Mouse (Mus musculus) limb, embryonic 12.5 days (tissue): Measurements from ENCODE around the gene Olfr1396. TPM values are rescaled to one million over a fixed set of nuclear protein-coding genes. Genes with fewer than 3 reads are reported as not detected.
A peak's percentile ranks its signal among the peaks of the same experiment; 100 is the strongest.

Source experiments
- ATAC-seq: fragments of 200-750 bp; cut with Nextera tagmentation; 2 replicates; pipeline ENCODE4 v1.8.0; 2017; ENCODE audit warnings: low read depth, moderate TSS enrichment; ENCODE audit not compliant: insufficient number of reproducible peaks, insufficient read depth, low FRiP score, low TSS enrichment
- H3K27ac ChIP-seq: fragments of 300-500 bp; sonication (generic); 2 replicates; pipeline ENCODE4 v1.5.1; 2016; ENCODE audit warnings: mild to moderate bottlenecking, moderate library complexity
- H3K27me3 ChIP-seq: fragments of 300-500 bp; sonication (generic); 2 replicates; pipeline ENCODE4 v1.6.1; 2016; ENCODE audit warnings: mild to moderate bottlenecking, moderate library complexity
- H3K36me3 ChIP-seq: fragments of 300-500 bp; sonication (generic); 2 replicates; pipeline ENCODE4 v1.6.1; 2016; ENCODE audit warnings: mild to moderate bottlenecking, moderate library complexity
- H3K4me1 ChIP-seq: fragments of 300-500 bp; sonication (generic); replicated peaks from 2 replicates; pipeline ENCODE4 v1.6.1; 2016
- H3K4me2 ChIP-seq: fragments of 300-500 bp; sonication (generic); 2 replicates; pipeline ENCODE4 v1.6.1; 2016; ENCODE audit warnings: mild to moderate bottlenecking, moderate library complexity
- H3K4me3 ChIP-seq: fragments of 300-500 bp; sonication (generic); replicated peaks from 2 replicates; pipeline ENCODE4 v1.5.1; 2016; ENCODE audit warnings: mild to moderate bottlenecking
- H3K9ac ChIP-seq: fragments of 300-500 bp; sonication (generic); replicated peaks from 2 replicates; pipeline ENCODE4 v1.6.1; 2016; ENCODE audit warnings: mild to moderate bottlenecking, moderate library complexity
- H3K9me3 ChIP-seq: fragments of 300-500 bp; sonication (generic); 2 replicates; pipeline ENCODE4 v1.6.1; 2016; ENCODE audit warnings: mild to moderate bottlenecking, moderate library complexity
- WGBS: fragments of 180-500 bp; shearing (Covaris S2); methylation state at CpG from one replicate; pipeline ENCODE4 v1.1.7; 2016; 5-methylcytosine and 5-hydroxymethylcytosine counted together
- polyA plus RNA-seq: library from polyadenylated mRNA; unstranded; fragments of >200 nt; fragmentation: Nextera tagmentation; extraction: Ambion mirVana; gene quantifications from 2 replicates; pipeline ENCODE4 v1.2.1, GENCODE M21; 2016

The Olfr1396 gene
- polyA plus RNA-seq, 1 experiment from 2014 or later = not detected

GRCm38 (mm10) chr11:49088990-49089652, 25.6 kb downstream of the Olfr1396 start:
- WGBS = 87% methylated on average over 5 of the region's 5 CpGs
- Histone ChIP-seq H3K4me1 (peaks cover 6% of the 10 kb centered on the region), H3K36me3 (no peaks in the 10 kb centered on the region), H3K4me3 (no peak overlapping the region), H3K9ac (no peak overlapping the region), H3K9me3 (no peaks in the 10 kb centered on the region), H3K27ac (no peak overlapping the region), H3K4me2 (no peak overlapping the region), H3K27me3 (no peaks in the 10 kb centered on the region)
- no peak for ATAC-seq

GRCm38 (mm10) chr11:49087830-49088616, 26.7 kb downstream of the Olfr1396 start:
- WGBS = 43% methylated on average over 22 of the region's 22 CpGs

GRCm38 (mm10) chr11:49086858-49087361, 27.8 kb downstream of the Olfr1396 start:
- no peak overlapping the region for H3K9ac ChIP-seq
- WGBS = 82% methylated on average over 6 of the region's 6 CpGs
- H3K27me3 ChIP-seq = no peaks in the 10 kb centered on the region
- H3K4me3 ChIP-seq = no peak overlapping the region
- peaks cover 6% of the 10 kb centered on the region for H3K4me1 ChIP-seq
- H3K27ac ChIP-seq = no peak overlapping the region
- H3K9me3 ChIP-seq = no peaks in the 10 kb centered on the region
- H3K4me2 ChIP-seq = no peak overlapping the region
- no peak for ATAC-seq
- H3K36me3 ChIP-seq = no peaks in the 10 kb centered on the region

More at GRCm38 (mm10) chr11:49087830-49088616, 26.7 kb downstream of the Olfr1396 start:
- Histone ChIP-seq H3K27ac (no peak overlapping the region), H3K4me1 (peaks cover 6% of the 10 kb centered on the region), H3K4me3 (no peak overlapping the region), H3K36me3 (no peaks in the 10 kb centered on the region), H3K9ac (no peak overlapping the region), H3K27me3 (no peaks in the 10 kb centered on the region), H3K4me2 (peak overlapping the region; percentile 39), H3K9me3 (no peaks in the 10 kb centered on the region)
- ATAC-seq = no peak; the same call in 1 of the 2 replicates

- no peak overlapping the region for H3K4me2 ChIP-seq
- H3K36me3 ChIP-seq = no peaks in the 10 kb centered on the region
- no peak for ATAC-seq
- no peak overlapping the region for H3K9ac ChIP-seq
- H3K4me3 ChIP-seq = no peak overlapping the region
- H3K27me3 ChIP-seq = no peaks in the 10 kb centered on the region
- H3K9me3 ChIP-seq = no peaks in the 10 kb centered on the region
- no peak overlapping the region for H3K27ac ChIP-seq
- peaks cover 6% of the 10 kb centered on the region for H3K4me1 ChIP-seq
- WGBS = 55% methylated on average over 3 of the region's 3 CpGs
Observed at GRCm38 (mm10) chr11:49084875-49085274, 29.8 kb downstream of the Olfr1396 start.

- H3K9me3 ChIP-seq = no peaks in the 10 kb centered on the region
- no peak overlapping the region for H3K27ac ChIP-seq
- H3K4me1 ChIP-seq = peaks cover 6% of the 10 kb centered on the region
- no peaks in the 10 kb centered on the region for H3K27me3 ChIP-seq
- H3K4me2 ChIP-seq = no peak overlapping the region
- H3K9ac ChIP-seq = no peak overlapping the region
- no peak for ATAC-seq
- 84% methylated on average over 1 of the region's 1 CpGs for WGBS
- H3K36me3 ChIP-seq = no peaks in the 10 kb centered on the region
- H3K4me3 ChIP-seq = no peak overlapping the region
Observed at GRCm38 (mm10) chr11:49084385-49084784, 30.3 kb downstream of the Olfr1396 start.

GRCm38 (mm10) chr11:49083808-49084207, 30.9 kb downstream of the Olfr1396 start:
- Histone ChIP-seq H3K36me3 (no peaks in the 10 kb centered on the region), H3K27me3 (no peaks in the 10 kb centered on the region), H3K9me3 (no peaks in the 10 kb centered on the region), H3K4me2 (no peak overlapping the region), H3K27ac (no peak overlapping the region), H3K9ac (no peak overlapping the region), H3K4me3 (no peak overlapping the region), H3K4me1 (peaks cover 6% of the 10 kb centered on the region)
- 81% methylated on average over 3 of the region's 3 CpGs for WGBS
- no peak for ATAC-seq

GRCm38 (mm10) chr11:49083146-49083545, 31.5 kb downstream of the Olfr1396 start:
- no peaks in the 10 kb centered on the region for H3K36me3 ChIP-seq
- H3K9me3 ChIP-seq = no peaks in the 10 kb centered on the region
- H3K27ac ChIP-seq = no peak overlapping the region
- H3K9ac ChIP-seq = no peak overlapping the region
- ATAC-seq = no peak
- peaks cover 4% of the 10 kb centered on the region for H3K4me1 ChIP-seq
- no peak overlapping the region for H3K4me3 ChIP-seq
- 97% methylated on average over 1 of the region's 1 CpGs for WGBS
- H3K27me3 ChIP-seq = no peaks in the 10 kb centered on the region
- no peak overlapping the region for H3K4me2 ChIP-seq

- Histone ChIP-seq H3K4me2 (no peak overlapping the region), H3K9ac (no peak overlapping the region), H3K9me3 (no peaks in the 10 kb centered on the region), H3K36me3 (no peaks in the 10 kb centered on the region), H3K27me3 (no peaks in the 10 kb centered on the region), H3K27ac (no peak overlapping the region), H3K4me3 (no peak overlapping the region), H3K4me1 (no peaks in the 10 kb centered on the region)
- WGBS = 72% methylated on average over 3 of the region's 3 CpGs
- no peak for ATAC-seq
Observed at GRCm38 (mm10) chr11:49081886-49082285, 32.8 kb downstream of the Olfr1396 start.

GRCm38 (mm10) chr11:49081356-49081755, 33.3 kb downstream of the Olfr1396 start:
- WGBS = 82% methylated on average over 4 of the region's 4 CpGs
- Histone ChIP-seq H3K27ac (no peak overlapping the region), H3K9ac (no peak overlapping the region), H3K4me1 (no peaks in the 10 kb centered on the region), H3K4me2 (no peak overlapping the region), H3K36me3 (no peaks in the 10 kb centered on the region), H3K9me3 (no peaks in the 10 kb centered on the region), H3K27me3 (no peaks in the 10 kb centered on the region), H3K4me3 (no peak overlapping the region)
- no peak for ATAC-seq

GRCm38 (mm10) chr11:49080636-49081035, 34.0 kb downstream of the Olfr1396 start:
- 82% methylated on average over 1 of the region's 1 CpGs for whole genome bisulfite sequencing
- no peaks in the 10 kb centered on the region for H3K36me3 ChIP-seq
- ATAC-seq = no peak
- H3K4me3 ChIP-seq = no peak overlapping the region
- no peaks in the 10 kb centered on the region for H3K27me3 ChIP-seq
- H3K9ac ChIP-seq = no peak overlapping the region
- H3K9me3 ChIP-seq = no peaks in the 10 kb centered on the region
- no peak overlapping the region for H3K4me2 ChIP-seq
- no peaks in the 10 kb centered on the region for H3K4me1 ChIP-seq
- H3K27ac ChIP-seq = no peak overlapping the region

GRCm38 (mm10) chr11:49078719-49079118, 36.0 kb downstream of the Olfr1396 start:
- Histone ChIP-seq H3K36me3 (no peaks in the 10 kb centered on the region), H3K27me3 (no peaks in the 10 kb centered on the region), H3K4me2 (no peak overlapping the region), H3K27ac (no peak overlapping the region), H3K9ac (no peak overlapping the region), H3K4me3 (no peak overlapping the region), H3K9me3 (no peaks in the 10 kb centered on the region), H3K4me1 (no peaks in the 10 kb centered on the region)
- 84% methylated on average over 3 of the region's 3 CpGs for WGBS
- no peak for ATAC-seq
